Mouse (Mus musculus): ENCODE data around the gene Cpeb4.

GRCm38 (mm10) chr11:31936910-31937525 is 65.0 kb downstream of the Cpeb4 start:
- TF ChIP-seq CTCF (IDR thresholded peaks at IDR 0.05) = no peak
- no peak for TF ChIP-seq EP300 (IDR thresholded peaks at IDR 0.05)
